Mouse (Mus musculus) cortical plate, adult 2 months (tissue): ENCODE data around the gene Baz1a. TPM values are rescaled to one million over a fixed set of nuclear protein-coding genes. Genes with fewer than 3 reads are reported as not detected.
"Not testable (repeated sequence)": the region's sequence is repeated elsewhere in the genome, so short reads cannot be mapped to it uniquely, and the experiment has no call there.

ENCODE experiments used
- H3K27ac ChIP-seq: fragments of 200-500 bp; 2 replicates; pipeline ENCODE4 v1.5.1; 2012; ENCODE audit warnings: low read length, control low read depth, inconsistent platforms; ENCODE audit not compliant: insufficient read depth
- H3K4me1 ChIP-seq: fragments of 200-500 bp; 2 replicates; pipeline ENCODE4 v1.6.1; 2011; ENCODE audit warnings: low read length; ENCODE audit not compliant: control insufficient read depth, insufficient read depth
- H3K4me3 ChIP-seq: fragments of 200-500 bp; 2 replicates; pipeline ENCODE4 v1.5.1; 2011; ENCODE audit warnings: mild to moderate bottlenecking, low read length, control low read depth; ENCODE audit not compliant: insufficient read depth
- CTCF ChIP-seq: fragments of 200-500 bp; IDR thresholded peaks from 2 replicates; pipeline ENCODE4 v1.5.1; 2011; ENCODE audit warnings: mild to moderate bottlenecking, control low read depth, low read length; ENCODE audit not compliant: insufficient read depth; ENCODE audit errors: extremely low read depth
- POLR2A ChIP-seq: fragments of 200-500 bp; IDR thresholded peaks from 2 replicates; pipeline ENCODE4 v1.6.1; 2011; ENCODE audit warnings: mild to moderate bottlenecking, low read length, control low read depth; ENCODE audit not compliant: insufficient read depth; ENCODE audit errors: extremely low read depth
- polyA plus RNA-seq: library from polyadenylated mRNA; depleted of rRNA; stranded (reverse); fragments of >200 nt; gene quantifications from 2 replicates; pipeline ENCODE4 v1.2.3, GENCODE M21; 2012

The Baz1a gene
- polyA plus RNA-seq, 1 experiment, result 2.3 TPM

DNA sequence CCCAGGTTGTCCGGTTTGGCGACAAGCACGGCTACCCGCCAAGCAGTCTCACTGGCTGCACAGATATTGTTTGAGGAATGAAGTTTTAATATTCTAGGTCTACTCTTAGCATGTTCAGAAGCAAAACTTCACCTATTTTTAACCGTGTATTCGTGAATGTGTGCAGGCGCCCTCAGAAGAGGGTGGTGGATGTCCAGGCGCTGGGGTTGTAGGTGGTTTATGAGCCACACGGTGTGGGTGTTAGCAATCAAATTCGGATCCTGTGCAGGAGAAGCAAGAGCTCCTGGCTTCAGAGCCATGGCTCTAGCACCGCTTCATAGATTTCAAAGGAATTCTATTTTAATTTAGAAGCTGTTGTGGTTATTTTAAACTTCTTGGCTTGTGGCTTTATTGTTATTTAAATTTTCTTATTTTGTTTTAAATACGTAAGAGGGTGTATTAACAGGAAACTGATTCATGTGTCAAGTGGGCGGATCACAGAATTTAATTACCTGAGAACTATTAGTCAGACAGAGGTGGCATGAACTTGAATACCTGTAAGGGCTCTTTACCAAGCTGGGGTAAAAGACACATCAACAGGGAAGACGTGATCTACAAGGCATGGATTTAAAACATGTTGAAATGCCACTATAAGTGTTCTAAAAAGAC, 6.7 kb downstream of the Baz1a start:
- Histone ChIP-seq H3K4me1 (no peaks in the 10 kb centered on the region), H3K27ac (no peak overlapping the region), H3K4me3 (no peak overlapping the region)
- TF ChIP-seq POLR2A (no peak), CTCF (no peak)

DNA sequence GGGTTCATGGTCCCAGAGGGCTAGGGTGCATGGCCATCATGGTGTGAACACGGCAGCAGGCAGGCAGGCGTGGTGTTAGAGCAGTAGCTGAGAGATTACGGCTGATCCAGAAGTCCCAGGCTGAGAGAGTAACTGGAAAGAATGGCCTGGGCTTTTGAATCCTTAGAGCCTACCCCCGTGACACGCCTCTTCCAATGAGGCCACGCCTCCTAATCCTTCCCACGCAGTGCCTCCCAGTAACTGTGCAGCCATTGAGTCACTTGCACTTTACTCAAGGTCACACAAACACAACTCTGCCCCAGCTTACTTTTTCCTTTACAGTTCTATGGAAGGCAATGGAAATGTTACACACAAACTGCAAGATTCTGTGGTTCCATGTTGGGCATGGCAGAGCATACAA, 8.1 kb downstream of the Baz1a start:
- no peak overlapping the region for H3K4me3 ChIP-seq
- no peaks in the 10 kb centered on the region for H3K4me1 ChIP-seq
- H3K27ac ChIP-seq, result no peak overlapping the region
- TF ChIP-seq POLR2A (no peak), CTCF (no peak)

DNA sequence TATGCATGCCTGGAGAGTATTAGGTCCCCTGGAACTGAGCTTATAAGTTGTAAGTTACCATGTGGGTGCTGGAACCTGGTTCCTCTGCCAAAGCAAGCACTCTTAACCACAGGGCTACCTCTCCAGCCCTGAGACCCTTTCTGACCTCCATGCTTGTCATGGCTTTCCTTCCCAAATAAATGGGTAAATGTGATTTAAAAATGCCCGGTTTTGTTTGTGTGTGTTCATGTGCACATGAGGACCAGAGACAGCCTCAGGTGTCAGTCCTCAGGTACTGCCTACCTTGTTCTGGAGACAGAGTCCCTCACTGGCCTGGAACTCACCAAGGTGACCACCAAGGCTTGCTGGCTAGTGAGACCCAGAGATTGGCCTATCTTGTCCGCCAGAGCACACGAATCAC, 9.8 kb downstream of the Baz1a start:
- TF ChIP-seq POLR2A, result no peak
- TF ChIP-seq CTCF, result no peak
- Histone ChIP-seq H3K4me1 (no peaks in the 10 kb centered on the region), H3K4me3 (no peak overlapping the region), H3K27ac (no peak overlapping the region)

DNA sequence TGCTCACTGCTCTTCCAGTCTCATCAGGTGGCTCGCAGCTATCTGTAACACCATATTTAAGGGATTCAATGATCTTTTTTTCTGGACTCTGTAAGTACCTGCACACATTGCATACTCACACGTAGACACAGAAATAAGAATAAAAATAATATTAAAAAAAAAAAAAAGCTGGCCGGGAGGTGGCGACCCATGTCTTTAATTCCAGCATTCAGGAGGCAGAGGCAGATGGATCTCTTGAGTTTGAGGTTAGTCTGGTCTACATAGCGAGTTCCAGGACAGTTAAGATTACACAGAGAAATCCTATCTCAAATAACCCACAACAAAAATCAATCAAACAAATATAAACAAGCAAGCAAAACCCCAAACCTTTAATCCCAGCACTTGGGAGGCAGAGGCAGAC, 10.3 kb downstream of the Baz1a start:
- no peak overlapping the region for H3K4me3 ChIP-seq
- H3K4me1 ChIP-seq, result no peaks in the 10 kb centered on the region
- TF ChIP-seq POLR2A, result no peak
- no peak for TF ChIP-seq CTCF
- no peak overlapping the region for H3K27ac ChIP-seq

DNA sequence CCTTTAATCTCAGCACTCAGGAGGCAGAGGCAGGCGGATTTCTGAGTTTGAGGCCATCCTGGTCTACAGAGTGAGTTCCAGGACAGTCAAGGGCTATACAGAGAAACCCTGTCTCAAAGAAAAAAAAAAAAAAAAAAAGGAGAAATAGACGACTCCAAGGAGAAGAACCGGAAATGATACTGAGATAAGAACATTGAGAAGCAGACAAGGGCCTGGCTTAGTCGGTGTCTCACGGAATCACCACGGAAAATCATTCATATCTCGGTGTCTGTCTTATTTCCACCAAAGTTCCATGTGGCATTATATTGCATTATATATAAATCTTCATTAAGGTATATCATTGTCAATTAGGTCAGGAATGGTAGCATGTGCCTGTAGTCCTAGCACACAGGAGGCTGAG, 11.6 kb downstream of the Baz1a start:
- not testable (repeated sequence) for H3K27ac ChIP-seq, H3K4me3 ChIP-seq, H3K4me1 ChIP-seq

DNA sequence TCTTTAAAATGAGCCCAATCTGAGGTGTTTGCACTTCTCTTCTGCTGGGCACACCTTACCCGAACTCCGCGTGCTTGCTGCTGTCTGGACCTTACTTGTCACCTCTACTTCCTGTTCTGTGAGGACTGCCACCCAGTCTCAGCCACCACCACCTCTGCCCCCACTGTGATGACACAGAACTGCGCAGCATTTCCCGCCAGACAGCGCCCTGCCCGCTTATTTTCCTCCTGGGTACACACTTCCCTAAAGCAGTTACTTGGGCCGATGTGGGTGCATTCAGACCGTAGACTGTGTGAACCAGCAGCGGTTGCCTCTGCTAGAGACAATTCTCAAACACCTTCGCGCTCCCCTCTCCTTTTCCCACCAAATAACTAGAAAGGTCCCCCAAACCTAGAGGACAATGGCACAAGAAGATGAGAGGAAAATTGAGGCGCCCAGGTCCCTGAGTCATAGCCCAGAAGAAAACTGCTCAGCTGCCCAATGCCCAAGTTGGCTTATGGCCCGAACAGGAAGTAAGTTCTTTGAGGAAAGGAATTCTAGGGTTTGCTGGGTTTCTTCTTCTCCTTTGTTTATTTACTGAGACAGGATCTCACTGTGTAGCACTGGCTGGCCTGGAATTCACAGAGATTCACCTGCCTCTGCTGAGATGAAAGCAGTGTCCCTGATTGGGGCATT, 15.0 kb downstream of the Baz1a start:
- TF ChIP-seq POLR2A (no peak), CTCF (no peak)
- Histone ChIP-seq H3K4me3 (no peak overlapping the region), H3K27ac (no peak overlapping the region), H3K4me1 (no peaks in the 10 kb centered on the region)

DNA sequence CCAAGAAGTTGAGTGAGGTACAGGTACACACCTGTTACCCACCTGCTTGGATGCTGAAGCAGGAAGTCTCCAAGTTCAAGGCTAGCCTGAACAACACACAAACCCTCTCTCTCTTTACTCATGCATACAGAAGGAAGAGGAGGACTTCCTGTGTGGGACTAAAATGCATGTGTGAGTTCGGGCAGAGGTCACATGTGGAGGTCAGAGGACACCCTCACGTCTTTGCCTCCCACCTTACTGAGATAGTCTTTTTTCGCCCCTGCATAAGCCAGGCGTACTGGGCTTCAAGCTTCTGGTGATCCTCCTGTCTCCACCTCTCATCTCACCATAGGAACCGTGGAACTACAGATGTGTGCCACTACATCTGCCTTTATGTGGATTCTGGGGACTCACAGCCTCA, 15.7 kb downstream of the Baz1a start:
- no peak overlapping the region for H3K4me3 ChIP-seq
- TF ChIP-seq CTCF (no peak), POLR2A (no peak)
- H3K27ac ChIP-seq, result no peak overlapping the region
- peaks cover 1% of the 10 kb centered on the region for H3K4me1 ChIP-seq

DNA sequence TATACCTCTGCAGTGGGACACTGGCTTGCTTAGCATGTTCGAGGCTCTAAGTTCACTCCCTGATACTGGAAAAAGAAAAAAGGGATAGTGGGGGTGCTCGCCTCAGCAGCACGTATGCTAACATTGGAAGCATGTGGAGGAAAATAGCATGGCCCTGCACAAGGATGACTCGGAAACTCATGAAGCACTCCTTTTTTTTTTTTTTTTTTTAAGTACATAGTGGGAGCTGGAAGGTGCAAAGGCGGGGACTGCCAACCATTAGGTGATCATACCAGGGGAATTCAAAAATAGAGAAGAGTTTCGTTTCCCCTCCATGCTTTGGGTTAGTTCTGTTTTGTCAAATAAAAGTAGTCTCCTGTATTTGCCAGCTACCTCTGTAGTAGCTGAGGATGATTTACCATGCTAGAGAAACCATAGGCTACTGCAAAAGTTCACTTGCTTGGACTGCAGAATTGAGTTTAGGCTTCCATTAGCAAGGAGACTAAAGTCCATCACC, 17.1 kb downstream of the Baz1a start:
- H3K27ac ChIP-seq, result no peak overlapping the region
- peaks cover 2% of the 10 kb centered on the region for H3K4me1 ChIP-seq
- H3K4me3 ChIP-seq, result no peak overlapping the region
- TF ChIP-seq CTCF (no peak), POLR2A (no peak)

DNA sequence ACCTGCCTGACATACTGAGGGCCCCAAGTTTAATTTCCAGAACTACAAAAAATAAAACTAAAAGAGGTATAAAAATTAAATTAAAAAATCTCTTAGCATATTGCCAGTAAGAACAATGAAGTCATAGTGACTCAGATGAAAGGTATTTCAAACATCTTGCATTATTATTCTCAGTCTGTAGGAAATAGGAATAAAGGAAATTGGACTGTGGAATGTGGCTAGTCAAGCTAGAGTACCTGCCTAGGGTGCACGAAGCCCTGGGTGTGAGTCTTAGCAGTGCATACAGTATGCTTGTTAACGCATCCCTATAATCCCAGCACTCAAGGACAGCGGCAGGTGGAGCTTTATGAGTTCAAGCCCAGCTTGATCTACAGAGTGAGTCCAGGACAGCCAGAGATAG, 18.2 kb downstream of the Baz1a start:
- H3K4me1 ChIP-seq, result peaks cover 2% of the 10 kb centered on the region
- TF ChIP-seq CTCF (no peak), POLR2A (no peak)

DNA sequence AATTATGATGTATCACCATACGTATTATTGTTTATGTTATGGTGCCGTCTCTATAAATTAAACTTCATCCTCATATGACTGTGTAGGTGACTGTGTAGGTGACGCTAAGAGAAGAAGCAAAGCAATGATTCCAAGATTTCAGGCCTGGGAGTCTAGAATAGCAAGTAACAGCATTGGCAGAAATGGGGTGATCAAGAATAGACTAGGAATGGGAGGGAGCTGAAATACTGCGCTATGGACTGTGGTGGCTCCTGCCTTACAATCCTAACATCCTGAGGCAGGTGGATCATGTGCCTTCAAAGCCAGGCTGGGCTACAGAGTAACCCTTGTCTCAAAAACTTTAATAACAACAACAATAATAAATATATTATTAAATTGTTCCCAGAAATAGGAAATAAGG, 19.7 kb downstream of the Baz1a start:
- no peak overlapping the region for H3K27ac ChIP-seq
- H3K4me3 ChIP-seq, result no peak overlapping the region
- TF ChIP-seq POLR2A (no peak), CTCF (no peak)
- peaks cover 2% of the 10 kb centered on the region for H3K4me1 ChIP-seq

More for the DNA sequence above, 18.2 kb downstream of the Baz1a start:
- Histone ChIP-seq H3K4me3 (no peak overlapping the region), H3K27ac (no peak overlapping the region)
